Mouse (Mus musculus) embryonic facial prominence, embryonic 14.5 days (tissue): Measurements from ENCODE around the gene Tinf2. TPM values are rescaled to one million over a fixed set of nuclear protein-coding genes. Genes with fewer than 3 reads are reported as not detected.

Experiments
- ATAC-seq: fragments of 200-750 bp; cut with Nextera tagmentation; 2 replicates; pipeline ENCODE4 v1.8.0; 2017; ENCODE audit warnings: low read depth, moderate number of reproducible peaks, moderate TSS enrichment
- DNase-seq: peaks from one replicate; pipeline ENCODE4 v3.0.0-alpha.2; 2015; ENCODE audit warnings: low spot score
- H3K27ac ChIP-seq: fragments of 300-500 bp; sonication (generic); replicated peaks from 2 replicates; pipeline ENCODE4 v1.5.1; 2014; ENCODE audit warnings: low read depth, mild to moderate bottlenecking, low read length, moderate library complexity
- H3K27me3 ChIP-seq: fragments of 300-500 bp; sonication (generic); replicated peaks from 2 replicates; pipeline ENCODE4 v1.6.1; 2014; ENCODE audit warnings: low read length; ENCODE audit not compliant: control insufficient read depth, insufficient read depth
- H3K36me3 ChIP-seq: fragments of 300-500 bp; sonication (generic); 2 replicates; pipeline ENCODE4 v1.6.1; 2014; ENCODE audit warnings: low read length, mixed read lengths; ENCODE audit not compliant: control insufficient read depth, insufficient read depth
- H3K4me1 ChIP-seq: fragments of 300-500 bp; sonication (generic); 2 replicates; pipeline ENCODE4 v1.6.1; 2014; ENCODE audit warnings: antibody characterized with exemption, low read length; ENCODE audit not compliant: control insufficient read depth, insufficient read depth
- H3K4me2 ChIP-seq: fragments of 300-500 bp; sonication (generic); 2 replicates; pipeline ENCODE4 v1.6.1; 2014; ENCODE audit warnings: low read depth, mild to moderate bottlenecking, low read length, moderate library complexity, mixed read lengths
- H3K4me3 ChIP-seq: fragments of 300-500 bp; sonication (generic); 2 replicates; pipeline ENCODE4 v1.5.1; 2014; ENCODE audit warnings: low read depth, mild to moderate bottlenecking, low read length
- H3K9ac ChIP-seq: fragments of 300-500 bp; sonication (generic); 2 replicates; pipeline ENCODE4 v1.6.1; 2014; ENCODE audit warnings: low read depth, mild to moderate bottlenecking, low read length, moderate library complexity, mixed read lengths
- H3K9me3 ChIP-seq: fragments of 300-500 bp; sonication (generic); 2 replicates; pipeline ENCODE4 v1.6.1; 2016; ENCODE audit warnings: low read length; ENCODE audit not compliant: control insufficient read depth
- WGBS: fragments of 180-500 bp; shearing (Covaris S2); extraction: QIAGEN DNeasy Blood & Tissue Kit; methylation state at CpG from one replicate; pipeline ENCODE4 v1.1.7; 2014; 5-methylcytosine and 5-hydroxymethylcytosine counted together
- polyA plus RNA-seq: library from polyadenylated mRNA; unstranded; fragments of >200 nt; fragmentation: Nextera tagmentation; extraction: Ambion mirVana; gene quantifications from 2 replicates; pipeline ENCODE4 v1.2.1, GENCODE M21; 2014

The Tinf2 gene
- polyA plus RNA-seq, 1 experiment from 2014 or later = 32.2 TPM

- DNase-seq = no peak
- H3K4me3 ChIP-seq = no peak within 1 kb of the TSS
- ATAC-seq = no peak
- H3K4me2 ChIP-seq = no peak within 1 kb of the TSS
- no peak within 1 kb of the TSS for H3K27ac ChIP-seq
- peaks cover 11% of the 10 kb centered on the region for H3K4me1 ChIP-seq
- H3K9ac ChIP-seq = no peak within 1 kb of the TSS
- H3K36me3 ChIP-seq = peaks cover 69% of the 10 kb centered on the region
- 96% methylated on average over 9 of the region's 9 CpGs for WGBS
- no peaks in the 10 kb centered on the region for H3K27me3 ChIP-seq
- H3K9me3 ChIP-seq = no peaks in the 10 kb centered on the region
Measured at GRCm38 (mm10) chr14:55637795-55638194, 43.8 kb downstream of the Tinf2 start, which contains the start of gene Gm49378. Gm49378 (minus strand) TSS chr14:55637895.

GRCm38 (mm10) chr14:55635523-55636007 is 46.1 kb downstream of the Tinf2 start, which contains the start of gene Ipo4:
Ipo4 (minus strand) TSS chr14:55635957.
- ATAC-seq (peak; percentile 93), DNase-seq (peak; percentile 96)
- Histone ChIP-seq H3K4me3 (peak within 1 kb of the TSS; percentile 78), H3K9me3 (no peaks in the 10 kb centered on the region), H3K36me3 (peaks cover 78% of the 10 kb centered on the region), H3K27me3 (no peaks in the 10 kb centered on the region), H3K4me2 (peak within 1 kb of the TSS; percentile 70), H3K4me1 (peaks cover 5% of the 10 kb centered on the region), H3K9ac (peak within 1 kb of the TSS; percentile 81), H3K27ac (peak within 1 kb of the TSS; percentile 88)
- WGBS = 2% methylated on average over 18 of the region's 33 CpGs

- Histone ChIP-seq H3K27ac (peak overlapping the region; percentile 88), H3K4me1 (peaks cover 5% of the 10 kb centered on the region), H3K9me3 (no peaks in the 10 kb centered on the region), H3K4me3 (peak overlapping the region; percentile 78), H3K27me3 (no peaks in the 10 kb centered on the region), H3K4me2 (peak overlapping the region; percentile 70), H3K36me3 (peaks cover 78% of the 10 kb centered on the region), H3K9ac (peak overlapping the region; percentile 81)
- ATAC-seq (peak; percentile 45), DNase-seq (peak; percentile 36)
- WGBS = 5% methylated on average over 22 of the region's 23 CpGs
Measured at GRCm38 (mm10) chr14:55634874-55635522, 46.6 kb downstream of the Tinf2 start.

GRCm38 (mm10) chr14:55629312-55629711 is 52.3 kb downstream of the Tinf2 start:
- peaks cover 96% of the 10 kb centered on the region for H3K36me3 ChIP-seq
- ATAC-seq = no peak
- H3K9ac ChIP-seq = no peak overlapping the region
- H3K4me2 ChIP-seq = no peak overlapping the region
- no peaks in the 10 kb centered on the region for H3K27me3 ChIP-seq
- H3K4me1 ChIP-seq = no peaks in the 10 kb centered on the region; the same call in 1 of the 2 replicates
- 44% methylated on average over 5 of the region's 5 CpGs for WGBS
- no peaks in the 10 kb centered on the region for H3K9me3 ChIP-seq
- H3K4me3 ChIP-seq = no peak overlapping the region
- H3K27ac ChIP-seq = no peak overlapping the region
- no peak for DNase-seq

DNA sequence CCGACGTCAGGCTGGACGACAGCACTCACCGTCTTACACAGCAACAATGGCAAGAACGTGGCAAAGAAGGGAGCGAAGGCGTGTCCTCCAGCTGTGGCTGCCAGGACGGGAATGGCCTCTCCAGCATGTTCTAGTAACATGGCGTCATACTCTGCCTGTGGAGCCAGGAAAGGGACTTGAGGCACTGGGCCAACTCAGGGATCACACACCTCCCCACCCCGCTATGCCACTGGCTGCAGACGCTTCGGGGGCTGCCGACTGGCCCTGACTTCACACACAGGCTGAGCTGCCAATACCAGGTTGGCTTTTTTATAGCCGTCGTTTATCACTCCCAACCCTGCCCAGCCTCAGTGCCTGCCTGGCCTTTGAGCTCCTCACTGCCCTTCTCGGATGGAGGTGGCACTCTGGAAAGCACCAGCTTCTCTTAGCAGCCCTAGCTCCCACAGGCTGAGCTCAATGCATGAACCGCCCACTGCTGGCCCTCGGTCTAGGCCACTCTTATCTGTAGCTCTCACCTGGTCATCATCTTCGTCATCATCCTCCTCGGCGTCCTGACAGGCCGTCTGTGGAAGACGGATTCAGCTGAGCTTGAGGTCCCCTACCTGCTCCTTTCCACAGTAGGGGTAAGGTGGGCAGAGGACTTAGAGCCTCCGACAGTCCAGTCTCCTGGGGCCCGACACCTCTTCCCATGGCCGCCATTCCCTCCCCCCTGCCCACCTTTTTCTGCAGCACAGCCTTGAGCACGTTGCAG is 53.4 kb downstream of the Tinf2 start:
- H3K27ac ChIP-seq = no peak overlapping the region
- ATAC-seq (no peak; the same call in 1 of the 2 replicates), DNase-seq (no peak)
- no peaks in the 10 kb centered on the region for H3K27me3 ChIP-seq
- H3K4me2 ChIP-seq = no peak overlapping the region
- no peak overlapping the region for H3K9ac ChIP-seq
- no peaks in the 10 kb centered on the region for H3K9me3 ChIP-seq
- H3K4me3 ChIP-seq = no peak overlapping the region
- H3K36me3 ChIP-seq = peaks cover 99% of the 10 kb centered on the region
- 96% methylated on average over 25 of the region's 27 CpGs for WGBS
- no peaks in the 10 kb centered on the region for H3K4me1 ChIP-seq

Other genes with a start within 250 kb of the Tinf2 start
- gene Dhrs4, start 203.1 kb downstream of the Tinf2 start, polyA plus RNA-seq = 46.9 and 47.4 TPM in 2 replicates
- 3.4 and 3.9 TPM in 2 replicates for gene Carmil3, start 191.2 kb downstream of the Tinf2 start, polyA plus RNA-seq
- 3.7 and 5.2 TPM in 2 replicates for gene Cpne6, start 171.4 kb downstream of the Tinf2 start, polyA plus RNA-seq
- not detected in 2 replicates for gene Nrl, start 156.8 kb downstream of the Tinf2 start, polyA plus RNA-seq
- 28.1 and 32.7 TPM in 2 replicates for gene Pck2, start 141.6 kb downstream of the Tinf2 start, polyA plus RNA-seq
- gene Dcaf11, start 121.8 kb downstream of the Tinf2 start, polyA plus RNA-seq = 55.1 and 57.7 TPM in 2 replicates
- gene A730061H03Rik, start 121.4 kb downstream of the Tinf2 start, polyA plus RNA-seq = 1.1 and 1.2 TPM in 2 replicates
- gene Fitm1, start 106.2 kb downstream of the Tinf2 start, polyA plus RNA-seq = 36.5 and 46.9 TPM in 2 replicates
- 119 and 123 TPM in 2 replicates for gene Psme1, start 103.7 kb downstream of the Tinf2 start, polyA plus RNA-seq
- 9.9 and 12.6 TPM in 2 replicates for gene Emc9, start 96.5 kb downstream of the Tinf2 start, polyA plus RNA-seq
- gene Psme2, start 90.7 kb downstream of the Tinf2 start, polyA plus RNA-seq = 249 TPM in 2 replicates
- 11.7 and 13.7 TPM in 2 replicates for gene Rnf31, start 90.1 kb downstream of the Tinf2 start, polyA plus RNA-seq
- 10.8 and 12.1 TPM in 2 replicates for gene Irf9, start 78.2 kb downstream of the Tinf2 start, polyA plus RNA-seq
- gene Rec8, start 63.8 kb downstream of the Tinf2 start, polyA plus RNA-seq = 2.0 and 2.3 TPM in 2 replicates
- 127 and 134 TPM in 2 replicates for gene Ipo4, start 45.9 kb downstream of the Tinf2 start, polyA plus RNA-seq
- gene Gm49378, start 43.9 kb downstream of the Tinf2 start, polyA plus RNA-seq = 0.79 and 2.8 TPM in 2 replicates
- gene Tm9sf1, start 38.0 kb downstream of the Tinf2 start, polyA plus RNA-seq = 106 and 108 TPM in 2 replicates
- gene Tssk4, start 31.6 kb downstream of the Tinf2 start, polyA plus RNA-seq = 0.97 and 1.0 TPM in 2 replicates
- gene Mdp1, start 21.3 kb downstream of the Tinf2 start, polyA plus RNA-seq = 42.6 and 48.3 TPM in 2 replicates
- 49.6 and 54.8 TPM in 2 replicates for gene Gmpr2, start 9.9 kb downstream of the Tinf2 start, polyA plus RNA-seq
- 524 and 534 TPM in 2 replicates for gene Nedd8, start 9.7 kb downstream of the Tinf2 start, polyA plus RNA-seq
- gene Tgm1, start 32.1 kb upstream of the Tinf2 start, polyA plus RNA-seq = 7.1 and 8.0 TPM in 2 replicates
- 20.7 and 20.9 TPM in 2 replicates for gene Rabggta, start 40.4 kb upstream of the Tinf2 start, polyA plus RNA-seq
- gene Dhrs1, start 63.9 kb upstream of the Tinf2 start, polyA plus RNA-seq = 76.5 and 83.8 TPM in 2 replicates
- gene Nop9, start 63.9 kb upstream of the Tinf2 start, polyA plus RNA-seq = 32.6 and 36.9 TPM in 2 replicates
- gene Cideb, start 76.6 kb upstream of the Tinf2 start, polyA plus RNA-seq = 0.33 and 0.59 TPM in 2 replicates
- 0.47 and 0.51 TPM in 2 replicates for gene Ltb4r2, start 79.6 kb upstream of the Tinf2 start, polyA plus RNA-seq
- 0.24 and 0.56 TPM in 2 replicates for gene Ltb4r1, start 84.1 kb upstream of the Tinf2 start, polyA plus RNA-seq
- gene Adcy4, start 102.3 kb upstream of the Tinf2 start, polyA plus RNA-seq = 13.4 and 16.2 TPM in 2 replicates
- gene Ripk3, start 107.0 kb upstream of the Tinf2 start, polyA plus RNA-seq = 32.0 and 35.3 TPM in 2 replicates
- gene Nfatc4, start 141.3 kb upstream of the Tinf2 start, polyA plus RNA-seq = 56.5 and 74.7 TPM in 2 replicates
- gene Nynrin, start 172.2 kb upstream of the Tinf2 start, polyA plus RNA-seq = 15.6 and 19.5 TPM in 2 replicates
- 0.25 and 0.50 TPM in 2 replicates for gene Cbln3, start 202.6 kb upstream of the Tinf2 start, polyA plus RNA-seq
- gene Khnyn, start 203.1 kb upstream of the Tinf2 start, polyA plus RNA-seq = 9.1 and 9.7 TPM in 2 replicates
- 56.9 and 71.5 TPM in 2 replicates for gene Sdr39u1, start 218.5 kb upstream of the Tinf2 start, polyA plus RNA-seq